Mouse (Mus musculus) ES-E14 (cell line): ENCODE measurements around the gene Lfng. TPM values are rescaled to one million over a fixed set of nuclear protein-coding genes. Genes with fewer than 3 reads are reported as not detected.

Experiments used
- DNase-seq: peaks from one replicate; pipeline ENCODE4 v3.0.0-alpha.2; 2013; ENCODE audit warnings: low read depth, low spot score
- H3K27ac ChIP-seq: 2 replicates; pipeline ENCODE4 v1.5.1; 2012; ENCODE audit warnings: low read depth, mild to moderate bottlenecking, low read length, moderate library complexity, mixed read lengths; ENCODE audit not compliant: poor library complexity, insufficient read depth, severe bottlenecking
- H3K36me3 ChIP-seq: 2 replicates; pipeline ENCODE4 v1.6.1; 2012; ENCODE audit warnings: mild to moderate bottlenecking, low read length, moderate library complexity, mixed read lengths; ENCODE audit not compliant: control insufficient read depth, poor library complexity, insufficient read depth, severe bottlenecking
- H3K4me1 ChIP-seq, 2 experiments: fragments of 150-350 bp in 1 of 2; sonication (generic) in 1 of 2; 2 replicates each; pipeline ENCODE4 v1.6.1; 2012; ENCODE audit warnings: low read length in 2 of 2, mild to moderate bottlenecking in 1 of 2, mixed read lengths in 1 of 2; ENCODE audit not compliant: control insufficient read depth in 2 of 2, insufficient read depth in 2 of 2, poor library complexity in 1 of 2
- H3K4me3 ChIP-seq, 2 experiments: fragments of 150-350 bp in 1 of 2; sonication (generic) in 1 of 2; 2 replicates each; pipeline ENCODE4 v1.5.1; 2012; ENCODE audit warnings: low read length in 2 of 2, low read depth in 1 of 2, mild to moderate bottlenecking in 1 of 2, mixed read lengths in 1 of 2; ENCODE audit not compliant: insufficient read depth in 1 of 2, poor library complexity in 1 of 2, severe bottlenecking in 1 of 2
- H3K9ac ChIP-seq: 2 replicates; pipeline ENCODE4 v1.6.1; 2012; ENCODE audit warnings: low read depth, mild to moderate bottlenecking, low read length, mixed read lengths; ENCODE audit not compliant: poor library complexity, insufficient read depth, severe bottlenecking
- H3K9me3 ChIP-seq: fragments of 150-350 bp; sonication (generic); 2 replicates; pipeline ENCODE4 v1.6.1; 2012; ENCODE audit warnings: low read depth, mild to moderate bottlenecking, low read length; ENCODE audit not compliant: control insufficient read depth, insufficient read depth
- CHD2 ChIP-seq: IDR thresholded peaks from 2 replicates; pipeline ENCODE4 v1.6.1; 2014; ENCODE audit warnings: mild to moderate bottlenecking, low read depth, low read length, inconsistent platforms
- HCFC1 ChIP-seq: IDR thresholded peaks from 2 replicates; pipeline ENCODE4 v1.6.1; 2012; ENCODE audit warnings: low read length, inconsistent platforms, borderline replicate concordance; ENCODE audit not compliant: insufficient read depth
- MAFK ChIP-seq: IDR thresholded peaks from 2 replicates; pipeline ENCODE4 v1.6.1; 2014; ENCODE audit warnings: mild to moderate bottlenecking, low read depth, low read length, inconsistent platforms; ENCODE audit not compliant: insufficient read depth
- ZC3H11A ChIP-seq: IDR thresholded peaks from 2 replicates; pipeline ENCODE4 v1.6.1; 2012; ENCODE audit warnings: low read depth, mild to moderate bottlenecking, inconsistent platforms, low read length, borderline replicate concordance
- ZNF384 ChIP-seq: IDR thresholded peaks from 2 replicates; pipeline ENCODE4 v1.6.1; 2012; ENCODE audit warnings: low read depth, low read length, inconsistent platforms
- in situ Hi-C, 2 experiments: fragments of 600-800 bp; cut with MboI; formaldehyde crosslinking; loops; one replicate each; pipeline ENCODE4 v1.15.1; 2025; ENCODE audit warnings: low sequenced_read_pairs in 2 of 2, inconsistent platforms in 1 of 2; ENCODE audit not compliant: unreplicated experiment in 2 of 2
- total RNA-seq: library from RNA; depleted of rRNA; stranded (reverse); fragments of 300-350 nt; gene quantifications from 2 replicates; pipeline ENCODE4 v1.2.3, GENCODE M21; 2012

Gene Lfng
- total RNA-seq, 1 experiment, result 13.3 TPM

GRCm38 (mm10) chr5:140644702-140645201 lies 37.6 kb downstream of the Lfng start:
- H3K9ac ChIP-seq, result no peak overlapping the region
- H3K9me3 ChIP-seq, result no peaks in the 10 kb centered on the region
- H3K27ac ChIP-seq, result no peak overlapping the region
- no peak overlapping the region for H3K4me3 ChIP-seq
- H3K36me3 ChIP-seq, result no peaks in the 10 kb centered on the region
- TF ChIP-seq HCFC1 (no peak), ZNF384 (no peak), CHD2 (no peak), ZC3H11A (no peak), MAFK (no peak)
- DNase-seq, result no peak
- peaks cover 0 to 3% of the 10 kb centered on the region in 2 experiments; a peak in 1 of 4 replicates for H3K4me1 ChIP-seq
- in situ Hi-C loops, result no loop called here

- in situ Hi-C loops, result no loop called here
- no peak for TF ChIP-seq ZNF384
- H3K9ac ChIP-seq, result no peak overlapping the region
- no peak for DNase-seq
- H3K4me1 ChIP-seq, result peaks cover 0 to 9% of the 10 kb centered on the region in 2 experiments; a peak in 1 of 4 replicates
- no peaks in the 10 kb centered on the region for H3K9me3 ChIP-seq
- no peak overlapping the region for H3K4me3 ChIP-seq
- H3K27ac ChIP-seq, result no peak overlapping the region
- no peaks in the 10 kb centered on the region for H3K36me3 ChIP-seq
Measured at GRCm38 (mm10) chr5:140645454-140645853, 38.3 kb downstream of the Lfng start.

- H3K27ac ChIP-seq, result no peak overlapping the region
- no peaks in the 10 kb centered on the region for H3K36me3 ChIP-seq
- in situ Hi-C loops, result no loop called here
- peaks cover 0 to 9% of the 10 kb centered on the region in 2 experiments; a peak in 1 of 4 replicates for H3K4me1 ChIP-seq
- H3K9ac ChIP-seq, result no peak overlapping the region
- no peak for TF ChIP-seq CHD2
- TF ChIP-seq HCFC1, result no peak
- TF ChIP-seq MAFK, result no peak
- no peak for TF ChIP-seq ZC3H11A
- no peak for TF ChIP-seq ZNF384
- no peak overlapping the region for H3K4me3 ChIP-seq
- no peaks in the 10 kb centered on the region for H3K9me3 ChIP-seq
- DNase-seq, result no peak
Measured at GRCm38 (mm10) chr5:140646171-140646570, 39.1 kb downstream of the Lfng start.

- TF ChIP-seq CHD2 (no peak), ZC3H11A (no peak), MAFK (no peak), ZNF384 (no peak), HCFC1 (no peak)
- no peak overlapping the region for H3K4me3 ChIP-seq
- in situ Hi-C loops, result no loop called here
- no peak for DNase-seq
- no peak overlapping the region for H3K9ac ChIP-seq
- H3K9me3 ChIP-seq, result no peaks in the 10 kb centered on the region
- H3K4me1 ChIP-seq, result peaks cover 0 to 11% of the 10 kb centered on the region in 2 experiments; a peak in 1 of 4 replicates
- H3K36me3 ChIP-seq, result no peaks in the 10 kb centered on the region
- H3K27ac ChIP-seq, result no peak overlapping the region
Measured at GRCm38 (mm10) chr5:140647031-140647760, 40.1 kb downstream of the Lfng start.
